Mouse (Mus musculus) neural tube, embryonic 13.5 days (tissue): Measurements from ENCODE around the gene Aff4. TPM values are rescaled to one million over a fixed set of nuclear protein-coding genes. Genes with fewer than 3 reads are reported as not detected.
"Not testable (repeated sequence)": the region's sequence is repeated elsewhere in the genome, so short reads cannot be mapped to it uniquely, and the experiment has no call there.

Source experiments
- ATAC-seq: fragments of 200-750 bp; cut with Nextera tagmentation; 2 replicates; pipeline ENCODE4 v1.8.0; 2017; ENCODE audit warnings: low read depth, mild to moderate bottlenecking, moderate TSS enrichment, moderate library complexity
- H3K27ac ChIP-seq: fragments of 300-500 bp; sonication (generic); replicated peaks from 2 replicates; pipeline ENCODE4 v1.5.1; 2015; ENCODE audit warnings: moderate library complexity, mild to moderate bottlenecking, inconsistent platforms
- H3K27me3 ChIP-seq: fragments of 300-500 bp; sonication (generic); 2 replicates; pipeline ENCODE4 v1.6.1; 2015; ENCODE audit warnings: mild to moderate bottlenecking, inconsistent platforms
- H3K36me3 ChIP-seq: fragments of 300-500 bp; sonication (generic); 2 replicates; pipeline ENCODE4 v1.6.1; 2015; ENCODE audit warnings: mild to moderate bottlenecking, inconsistent platforms
- H3K4me1 ChIP-seq: fragments of 300-500 bp; sonication (generic); replicated peaks from 2 replicates; pipeline ENCODE4 v1.6.1; 2015; ENCODE audit warnings: inconsistent platforms
- H3K4me2 ChIP-seq: fragments of 300-500 bp; sonication (generic); 2 replicates; pipeline ENCODE4 v1.6.1; 2015; ENCODE audit warnings: inconsistent platforms, mild to moderate bottlenecking, moderate library complexity
- H3K4me3 ChIP-seq: fragments of 300-500 bp; sonication (generic); 2 replicates; pipeline ENCODE4 v1.5.1; 2015; ENCODE audit warnings: mild to moderate bottlenecking, inconsistent platforms
- H3K9ac ChIP-seq: fragments of 300-500 bp; sonication (generic); 2 replicates; pipeline ENCODE4 v1.6.1; 2015; ENCODE audit warnings: moderate library complexity, mild to moderate bottlenecking, inconsistent platforms
- H3K9me3 ChIP-seq: fragments of 300-500 bp; sonication (generic); 2 replicates; pipeline ENCODE4 v1.6.1; 2016; ENCODE audit warnings: inconsistent platforms
- WGBS: fragments of 180-500 bp; shearing (Covaris S2); methylation state at CpG from one replicate; pipeline ENCODE4 v1.1.7; 2015; 5-methylcytosine and 5-hydroxymethylcytosine counted together
- polyA plus RNA-seq: library from polyadenylated mRNA; unstranded; fragments of >200 nt; fragmentation: Nextera tagmentation; extraction: Ambion mirVana; gene quantifications from 2 replicates; pipeline ENCODE4 v1.2.1, GENCODE M21; 2015

Aff4 gene
- polyA plus RNA-seq = 43.3 and 55.2 TPM in 2 replicates

GRCm38 (mm10) chr11:53350291-53351223 lies at the start of gene Aff4:
Gene Aff4, plus strand, starts transcription at chr11:53350833.
- Histone ChIP-seq H3K9ac (peak within 1 kb of the TSS; percentile 99), H3K4me1 (peaks cover 24% of the 10 kb centered on the region), H3K36me3 (peaks cover 3% of the 10 kb centered on the region; the same call in 1 of the 2 replicates), H3K27ac (peak within 1 kb of the TSS; percentile 99), H3K4me2 (peak within 1 kb of the TSS; percentile 80), H3K9me3 (no peaks in the 10 kb centered on the region), H3K4me3 (peak within 1 kb of the TSS; percentile 96), H3K27me3 (no peaks in the 10 kb centered on the region)
- under 1% methylated on average over 112 of the region's 127 CpGs for WGBS
- peak; percentile 96 for ATAC-seq

GRCm38 (mm10) chr11:53301167-53301515 lies 49.5 kb upstream of the Aff4 start:
- peak overlapping the region; percentile 71 for H3K4me2 ChIP-seq
- H3K27me3 ChIP-seq = no peaks in the 10 kb centered on the region
- H3K9me3 ChIP-seq = no peaks in the 10 kb centered on the region
- H3K4me3 ChIP-seq = peak overlapping the region; percentile 100
- H3K4me1 ChIP-seq = peaks cover 39% of the 10 kb centered on the region
- 58% methylated on average over 9 of the region's 9 CpGs for WGBS
- peak overlapping the region; percentile 77 for H3K9ac ChIP-seq
- H3K27ac ChIP-seq = peak overlapping the region; percentile 96
- no peak for ATAC-seq
- no peaks in the 10 kb centered on the region for H3K36me3 ChIP-seq

GRCm38 (mm10) chr11:53304044-53304840 lies 46.4 kb upstream of the Aff4 start:
- Histone ChIP-seq H3K4me2 (no peak overlapping the region), H3K27me3 (no peaks in the 10 kb centered on the region), H3K9ac (no peak overlapping the region), H3K36me3 (no peaks in the 10 kb centered on the region), H3K9me3 (no peaks in the 10 kb centered on the region), H3K4me1 (peaks cover 12% of the 10 kb centered on the region), H3K27ac (no peak overlapping the region), H3K4me3 (no peak overlapping the region)
- ATAC-seq = no peak
- 85% methylated on average over 14 of the region's 14 CpGs for WGBS

GRCm38 (mm10) chr11:53306965-53307364 lies 43.7 kb upstream of the Aff4 start:
- Histone ChIP-seq H3K4me3 (no peak overlapping the region), H3K9ac (no peak overlapping the region), H3K9me3 (no peaks in the 10 kb centered on the region), H3K4me1 (no peaks in the 10 kb centered on the region), H3K4me2 (no peak overlapping the region), H3K36me3 (no peaks in the 10 kb centered on the region), H3K27ac (no peak overlapping the region), H3K27me3 (no peaks in the 10 kb centered on the region)
- ATAC-seq = no peak
- 89% methylated on average over 2 of the region's 2 CpGs for WGBS

GRCm38 (mm10) chr11:53307558-53308065 lies 43.0 kb upstream of the Aff4 start:
- no peaks in the 10 kb centered on the region for H3K9me3 ChIP-seq
- no peaks in the 10 kb centered on the region for H3K36me3 ChIP-seq
- no peak overlapping the region for H3K9ac ChIP-seq
- no peak overlapping the region for H3K4me2 ChIP-seq
- no peak overlapping the region for H3K27ac ChIP-seq
- H3K4me3 ChIP-seq = no peak overlapping the region
- H3K4me1 ChIP-seq = no peaks in the 10 kb centered on the region
- ATAC-seq = no peak
- WGBS = 69% methylated on average over 10 of the region's 10 CpGs
- H3K27me3 ChIP-seq = no peaks in the 10 kb centered on the region

- Histone ChIP-seq H3K27me3 (no peaks in the 10 kb centered on the region), H3K9ac (no peak overlapping the region), H3K4me1 (no peaks in the 10 kb centered on the region), H3K4me3 (no peak overlapping the region), H3K4me2 (no peak overlapping the region), H3K9me3 (no peaks in the 10 kb centered on the region), H3K27ac (no peak overlapping the region), H3K36me3 (no peaks in the 10 kb centered on the region)
- ATAC-seq = no peak
Observed at GRCm38 (mm10) chr11:53308251-53308864, 42.3 kb upstream of the Aff4 start.

GRCm38 (mm10) chr11:53308884-53309310 lies 41.7 kb upstream of the Aff4 start:
- no peak overlapping the region for H3K9ac ChIP-seq
- no peaks in the 10 kb centered on the region for H3K4me1 ChIP-seq
- H3K4me2 ChIP-seq = no peak overlapping the region
- no peak overlapping the region for H3K27ac ChIP-seq
- no peak overlapping the region for H3K4me3 ChIP-seq
- no peaks in the 10 kb centered on the region for H3K36me3 ChIP-seq
- ATAC-seq = no peak
- WGBS = 80% methylated on average over 2 of the region's 2 CpGs
- no peaks in the 10 kb centered on the region for H3K9me3 ChIP-seq
- H3K27me3 ChIP-seq = no peaks in the 10 kb centered on the region

GRCm38 (mm10) chr11:53311385-53311784 lies 39.2 kb upstream of the Aff4 start:
- Histone ChIP-seq H3K9ac (no peak overlapping the region), H3K27ac (no peak overlapping the region), H3K9me3 (no peaks in the 10 kb centered on the region), H3K4me1 (no peaks in the 10 kb centered on the region), H3K4me3 (no peak overlapping the region), H3K36me3 (no peaks in the 10 kb centered on the region), H3K4me2 (no peak overlapping the region), H3K27me3 (no peaks in the 10 kb centered on the region)
- 48% methylated on average over 1 of the region's 1 CpGs for WGBS
- ATAC-seq = no peak

GRCm38 (mm10) chr11:53312823-53313222 lies 37.8 kb upstream of the Aff4 start:
- H3K27me3 ChIP-seq, H3K4me2 ChIP-seq, H3K4me1 ChIP-seq, H3K9me3 ChIP-seq, H3K4me3 ChIP-seq, H3K36me3 ChIP-seq, H3K9ac ChIP-seq, H3K27ac ChIP-seq, ATAC-seq: not testable (repeated sequence)
- 85% methylated on average over 1 of the region's 1 CpGs for WGBS

- no peak for ATAC-seq
- Histone ChIP-seq H3K27ac (no peak overlapping the region), H3K4me2 (no peak overlapping the region), H3K4me1 (no peaks in the 10 kb centered on the region), H3K36me3 (no peaks in the 10 kb centered on the region), H3K9ac (no peak overlapping the region), H3K27me3 (no peaks in the 10 kb centered on the region), H3K9me3 (no peaks in the 10 kb centered on the region), H3K4me3 (no peak overlapping the region)
- 49% methylated on average over 1 of the region's 1 CpGs for WGBS
Observed at GRCm38 (mm10) chr11:53314770-53315173, 35.9 kb upstream of the Aff4 start.

- Histone ChIP-seq H3K4me3 (no peak overlapping the region), H3K4me2 (no peak overlapping the region), H3K9me3 (no peaks in the 10 kb centered on the region), H3K27ac (no peak overlapping the region), H3K9ac (no peak overlapping the region), H3K27me3 (no peaks in the 10 kb centered on the region), H3K36me3 (no peaks in the 10 kb centered on the region), H3K4me1 (no peaks in the 10 kb centered on the region)
- 49% methylated on average over 6 of the region's 6 CpGs for WGBS
- no peak for ATAC-seq
Observed at GRCm38 (mm10) chr11:53316996-53317395, 33.6 kb upstream of the Aff4 start.

GRCm38 (mm10) chr11:53318041-53318440 lies 32.6 kb upstream of the Aff4 start:
- Histone ChIP-seq H3K27me3 (no peaks in the 10 kb centered on the region), H3K27ac (no peak overlapping the region)

More at GRCm38 (mm10) chr11:53318041-53318440, 32.6 kb upstream of the Aff4 start:
- H3K36me3 ChIP-seq = no peaks in the 10 kb centered on the region
- no peak overlapping the region for H3K9ac ChIP-seq
- no peak overlapping the region for H3K4me2 ChIP-seq
- no peak overlapping the region for H3K4me3 ChIP-seq
- no peaks in the 10 kb centered on the region for H3K9me3 ChIP-seq
- no peak for ATAC-seq
- WGBS = 74% methylated on average over 7 of the region's 7 CpGs
- H3K4me1 ChIP-seq = no peaks in the 10 kb centered on the region
